Mouse (Mus musculus) layer of hippocampus, adult 8-10 months (tissue): ENCODE data around the gene Ccdc141. TPM values are rescaled to one million over a fixed set of nuclear protein-coding genes. Genes with fewer than 3 reads are reported as not detected.
A peak's percentile ranks its signal among the peaks of the same experiment; 100 is the strongest.

ENCODE experiments used
- DNase-seq, 2 experiments: peaks; one replicate each; pipeline ENCODE4 v3.0.0; 2022; ENCODE audit warnings: low spot score in 2 of 2
- microRNA-seq, 2 experiments: library from miRNA; unstranded; fragments of <30 nt; microRNA quantifications; one replicate each; pipeline ENCODE4 v1.2.0; 2022
- total RNA-seq, 4 experiments: library from RNA; stranded (reverse); gene quantifications; 2 replicates each; pipeline ENCODE4 v1.2.4; 2022

Ccdc141 gene
- total RNA-seq, 4 experiments from 2014 or later: 20.7 to 23.0 (median 22.0) TPM

GRCm38 (mm10) chr2:76981717-76982116 is 188.7 kb downstream of the Ccdc141 start:
- no peak for DNase-seq

- no peak for DNase-seq
Measured at GRCm38 (mm10) chr2:76980146-76980545, 190.3 kb downstream of the Ccdc141 start.

DNA sequence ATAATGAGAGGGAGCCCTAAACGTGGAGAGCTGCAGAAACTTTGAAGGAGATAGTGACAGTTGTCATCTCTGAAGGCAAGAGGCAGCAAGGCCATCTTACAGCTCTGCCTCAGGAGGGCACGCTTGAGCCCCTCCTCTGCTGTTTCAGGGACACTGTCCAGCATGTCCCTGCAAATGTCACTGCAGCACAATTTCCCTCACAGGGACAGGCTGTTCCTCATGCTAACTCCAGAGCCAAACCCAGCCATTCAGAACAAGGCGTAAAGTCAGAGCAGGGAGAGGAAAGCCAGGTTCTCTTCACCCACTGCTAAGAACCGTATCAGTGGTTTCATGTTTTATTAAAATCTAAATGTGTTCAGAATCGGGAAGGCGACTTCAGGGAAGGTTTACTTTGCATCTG is 192.8 kb downstream of the Ccdc141 start:
- DNase-seq: no peak

GRCm38 (mm10) chr2:76972051-76972450 is 198.4 kb downstream of the Ccdc141 start:
- DNase-seq: no peak

DNA sequence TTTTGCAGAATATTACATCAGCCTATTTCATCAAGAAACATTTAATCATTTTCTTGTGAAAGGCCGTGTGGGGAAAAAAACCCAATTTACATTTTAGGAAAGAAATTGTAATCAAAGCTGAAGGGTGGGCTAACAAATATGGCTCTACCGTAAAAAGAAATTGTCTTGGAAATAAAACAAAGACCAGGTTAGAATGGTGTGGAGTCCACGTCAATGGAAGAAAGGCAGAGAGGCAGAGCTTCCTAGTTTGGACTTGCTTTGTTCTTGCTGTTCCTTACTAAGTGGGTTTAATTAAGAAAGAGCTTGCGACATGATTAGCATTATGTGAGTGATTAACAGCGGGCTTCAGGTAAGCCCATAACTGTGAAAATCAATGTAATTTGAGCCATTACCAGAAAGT is 199.4 kb downstream of the Ccdc141 start:
- no peak for DNase-seq

DNA sequence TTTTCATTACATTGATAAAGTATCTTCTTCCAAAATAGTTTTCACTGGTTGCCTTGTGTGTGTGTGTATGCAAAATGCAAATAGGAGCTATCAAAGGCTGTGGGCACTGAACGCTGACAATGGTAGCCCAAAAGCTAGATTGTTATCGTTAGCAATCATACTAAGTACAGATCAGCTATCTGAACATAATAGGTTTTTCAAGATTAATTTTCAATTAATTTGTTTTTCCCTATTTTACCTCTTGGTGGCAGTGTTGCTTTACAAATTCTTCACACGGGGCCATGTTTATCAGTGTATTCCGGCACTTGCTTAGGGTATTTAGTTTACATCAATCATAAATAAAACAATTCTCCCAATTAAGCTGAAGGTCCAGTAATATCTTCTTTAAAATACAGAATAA is 199.8 kb downstream of the Ccdc141 start:
- DNase-seq: no peak

GRCm38 (mm10) chr2:76970204-76970603 is 200.2 kb downstream of the Ccdc141 start:
- DNase-seq: no peak

- DNase-seq: no peak
Measured at GRCm38 (mm10) chr2:76969637-76970036, 200.8 kb downstream of the Ccdc141 start.

DNA sequence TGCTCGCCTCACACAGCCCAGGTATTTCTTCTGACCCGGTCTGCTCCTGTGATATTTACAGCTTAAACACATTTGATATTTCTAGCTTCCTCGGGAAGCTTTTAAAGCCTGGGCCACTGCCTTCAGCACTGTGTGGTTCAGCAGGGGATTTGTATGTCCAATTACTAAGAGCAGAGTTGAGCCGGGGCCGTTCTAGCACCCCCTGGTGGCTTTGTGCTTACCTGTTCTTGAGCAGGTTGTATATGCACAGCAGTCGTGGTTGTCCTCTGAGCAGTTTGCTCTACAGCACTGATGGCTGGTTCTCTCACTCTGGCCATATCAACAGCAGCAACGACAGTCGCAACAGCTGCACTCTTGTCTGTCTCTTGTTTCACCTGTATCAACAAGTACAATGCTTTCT is 201.5 kb downstream of the Ccdc141 start:
- DNase-seq: peak; percentile 40 to 73

DNA sequence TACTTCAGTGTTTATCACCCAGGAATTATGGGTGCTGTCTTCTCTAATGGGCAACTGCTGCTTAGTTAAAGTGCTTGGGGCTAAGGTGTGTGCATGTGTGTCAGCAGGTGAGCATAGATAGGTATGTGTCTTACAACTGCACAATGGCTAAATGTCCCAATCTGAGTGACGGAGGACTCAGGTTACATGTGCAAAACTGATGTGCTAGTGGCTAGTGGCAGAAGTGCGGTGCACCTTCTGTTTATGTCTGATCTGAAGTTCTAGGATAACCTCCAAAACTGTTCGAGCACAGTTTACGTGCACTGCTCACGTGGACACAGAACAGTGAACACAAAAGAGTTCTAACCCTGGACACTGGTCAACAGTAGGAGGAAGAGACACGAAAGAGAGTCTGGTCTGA is 203.9 kb downstream of the Ccdc141 start:
- DNase-seq: no peak

DNA sequence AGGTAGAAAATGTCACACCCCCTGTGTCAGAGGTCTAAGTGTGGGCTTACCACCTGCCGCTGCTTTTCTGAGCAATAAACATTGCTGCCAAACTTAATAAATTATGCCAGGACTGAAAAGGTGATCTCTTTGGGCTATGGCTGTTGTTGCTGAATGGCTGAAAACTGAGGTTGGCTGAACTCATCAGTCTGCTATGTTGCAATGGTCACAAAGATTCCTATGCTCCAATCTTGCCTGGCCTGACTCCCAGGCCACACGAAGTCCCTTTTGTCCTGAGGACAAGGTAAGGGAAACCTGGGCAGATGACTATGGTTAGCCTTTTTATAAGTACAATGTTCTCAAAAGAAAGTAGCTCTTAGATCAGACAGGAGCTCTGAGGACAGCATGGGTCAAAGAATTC is 204.4 kb downstream of the Ccdc141 start:
- DNase-seq: no peak

DNA sequence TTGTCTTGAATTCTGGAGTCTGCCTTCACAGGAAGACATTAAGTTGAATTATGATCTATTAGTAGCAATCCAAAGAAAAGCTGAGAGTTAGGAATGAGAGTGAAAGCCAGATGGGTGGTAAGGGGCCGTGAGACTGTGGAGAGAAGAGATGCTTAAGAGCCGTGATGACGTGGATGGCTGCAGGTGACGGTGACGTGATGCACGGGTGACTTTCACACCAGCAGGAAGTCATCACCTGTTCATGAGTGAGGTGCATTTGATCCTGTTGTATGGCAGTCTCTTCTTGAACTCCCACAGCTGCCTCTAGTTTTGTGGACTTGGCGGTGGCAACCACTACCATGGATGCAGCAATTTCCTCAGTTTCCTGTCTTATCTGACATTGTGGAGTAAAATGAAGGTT is 204.9 kb downstream of the Ccdc141 start:
- no peak for DNase-seq

GRCm38 (mm10) chr2:76962045-76962432 is 208.4 kb downstream of the Ccdc141 start:
- DNase-seq: no peak

DNA sequence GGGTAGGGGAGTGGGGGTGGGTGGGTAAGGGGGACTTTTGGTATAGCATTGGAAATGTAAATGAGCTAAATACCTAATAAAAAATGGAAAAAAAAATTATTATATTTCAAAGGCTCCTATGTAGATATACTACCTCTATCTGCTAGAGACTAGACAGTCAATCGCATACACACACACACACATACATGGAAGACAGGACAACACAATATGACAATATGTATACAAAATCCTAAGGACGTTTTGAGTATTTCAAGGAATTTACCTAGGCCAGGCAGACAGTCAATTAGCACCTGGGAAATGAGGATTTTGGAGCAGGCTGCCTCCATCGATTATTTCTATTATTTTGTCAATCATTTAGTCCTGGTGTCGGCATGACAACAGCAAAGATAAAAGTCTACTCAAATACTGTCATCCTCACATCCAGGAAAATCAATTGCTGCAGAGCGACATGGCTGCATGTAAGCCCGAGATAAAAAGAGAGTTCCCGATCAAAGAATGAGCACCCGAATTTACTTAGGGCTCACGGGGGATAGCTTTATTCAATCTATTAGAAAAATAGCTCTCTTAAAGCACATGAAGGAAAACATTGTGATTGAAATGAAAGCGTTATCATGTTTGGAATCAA is 208.9 kb downstream of the Ccdc141 start:
- no peak for DNase-seq

Small RNA genes within 50 kb of the gene (microRNA-seq; reads per million reads assigned to microRNA genes)
- 0 reads per million in 2 experiments for gene Gm44360

Other genes with a start within 250 kb of the Ccdc141 start
- 1 to 10 TPM in 2 of 4 experiments, under 1 TPM in 2; 0.61 to 2.8 (median 1.2) TPM for gene Ttn, start 188.1 kb downstream of the Ccdc141 start, total RNA-seq
- gene Sestd1, start 110.0 kb upstream of the Ccdc141 start, total RNA-seq: 10 to 100 TPM; 31.5 to 38.2 (median 34.1) TPM